Mouse (Mus musculus) kidney, adult 18-20 months (tissue): ENCODE results near the gene Bag5.
A peak's percentile ranks its signal among the peaks of the same experiment; 100 is the strongest.
"Not testable (repeated sequence)": the region's sequence is repeated elsewhere in the genome, so short reads cannot be mapped to it uniquely, and the experiment has no call there.

Source experiments
- DNase-seq: peaks from one replicate; pipeline ENCODE4 v3.0.0; 2021

Bag5 gene

DNA sequence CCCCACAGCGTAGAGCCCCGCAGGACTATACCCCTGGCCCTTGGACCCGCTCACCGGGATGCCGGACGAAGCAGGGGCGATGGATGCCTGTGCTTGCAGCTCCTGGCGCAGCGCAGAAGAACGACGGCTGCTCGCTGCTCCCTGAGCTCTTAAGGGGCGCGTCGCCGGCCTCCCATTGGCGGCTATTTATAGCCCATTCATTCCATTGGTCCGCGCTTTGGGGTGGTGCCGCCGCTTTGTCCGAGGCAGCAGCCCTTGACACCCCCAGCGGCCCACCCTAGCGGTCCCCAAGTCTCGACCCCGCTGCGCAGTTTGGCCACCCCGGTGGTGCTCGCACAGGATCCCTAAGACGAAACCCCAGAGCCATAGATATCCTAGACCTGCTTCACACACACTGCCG lies 40.9 kb downstream of the Bag5 start, which contains the start of gene Ckb:
Gene Ckb (minus strand): TSS at position 163 of the 400 bp plus-strand sequence.
- peak; percentile 74 for DNase-seq

DNA sequence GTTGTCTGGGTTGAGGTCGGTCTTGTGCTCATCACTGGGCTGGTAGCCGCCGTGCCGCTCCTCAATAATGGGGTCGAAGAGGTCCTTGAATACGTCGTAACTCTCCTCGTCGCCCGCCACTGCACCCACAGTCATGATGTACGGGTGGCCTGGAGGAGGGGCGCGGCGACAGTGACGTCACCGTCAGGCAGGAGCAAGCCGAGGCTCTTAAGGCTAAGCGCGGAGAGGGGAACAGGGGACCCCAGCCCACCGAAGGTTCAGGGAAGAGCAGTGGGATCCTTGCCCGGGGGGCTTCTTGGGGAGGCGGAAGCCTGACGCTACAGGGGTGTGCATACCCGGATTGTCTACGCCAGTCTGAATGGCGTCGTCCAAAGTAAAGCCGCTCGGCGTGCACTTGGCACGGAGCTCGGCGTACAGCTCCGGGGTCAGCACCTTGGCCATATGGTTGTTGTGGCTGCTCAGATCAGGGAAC lies 41.6 kb downstream of the Bag5 start:
- peak; percentile 59 for DNase-seq

DNA sequence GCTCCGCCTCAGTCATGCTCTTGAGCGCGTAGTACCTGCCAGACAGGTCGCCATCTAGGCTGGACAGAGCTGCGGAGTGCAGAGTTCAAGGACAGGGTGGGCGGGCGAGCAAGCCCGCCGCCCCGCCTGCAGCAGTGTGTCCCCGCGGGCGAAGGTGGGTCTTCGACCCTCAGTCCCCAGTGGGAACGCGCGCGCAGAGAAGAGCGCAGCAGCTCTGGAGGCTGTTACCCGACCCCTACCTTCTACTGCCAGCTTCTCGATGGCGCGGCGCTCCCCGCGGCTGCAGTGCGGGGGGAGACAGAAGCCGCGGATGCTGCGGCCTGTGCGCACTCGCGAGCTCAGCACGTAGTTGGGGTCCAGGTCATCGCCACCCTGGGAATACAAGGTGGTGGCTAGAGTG lies 42.1 kb downstream of the Bag5 start:
- no peak for DNase-seq

DNA sequence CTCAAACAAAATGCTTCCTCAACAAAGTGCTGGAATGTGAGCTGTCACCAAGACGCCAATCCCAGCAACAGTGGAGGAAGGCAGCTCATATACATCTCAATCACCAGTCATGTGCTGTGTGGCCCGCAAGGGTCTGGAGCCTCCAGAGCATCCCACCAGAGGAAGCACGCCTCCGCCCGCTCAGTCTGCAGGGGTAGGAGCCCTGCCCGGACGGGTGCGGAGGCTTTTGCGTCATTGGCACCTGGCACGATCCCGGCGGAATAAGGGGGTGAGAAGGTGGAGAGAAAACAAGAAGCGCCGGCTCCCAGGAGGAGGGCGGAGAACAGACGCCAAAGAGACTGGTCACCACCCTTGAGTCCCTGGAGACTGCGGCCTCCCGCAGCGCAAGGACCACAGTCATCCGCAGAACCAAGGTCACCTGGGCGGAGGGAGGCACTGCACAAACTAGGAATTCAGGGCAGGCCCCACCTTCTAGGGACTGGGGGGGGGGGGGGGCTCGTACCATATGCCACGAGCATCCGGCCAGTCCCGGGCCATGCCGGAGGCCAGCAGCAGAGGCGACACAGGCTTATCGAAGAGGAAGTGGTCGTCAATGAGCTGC lies 42.6 kb downstream of the Bag5 start:
- peak; percentile 43 for DNase-seq

DNA sequence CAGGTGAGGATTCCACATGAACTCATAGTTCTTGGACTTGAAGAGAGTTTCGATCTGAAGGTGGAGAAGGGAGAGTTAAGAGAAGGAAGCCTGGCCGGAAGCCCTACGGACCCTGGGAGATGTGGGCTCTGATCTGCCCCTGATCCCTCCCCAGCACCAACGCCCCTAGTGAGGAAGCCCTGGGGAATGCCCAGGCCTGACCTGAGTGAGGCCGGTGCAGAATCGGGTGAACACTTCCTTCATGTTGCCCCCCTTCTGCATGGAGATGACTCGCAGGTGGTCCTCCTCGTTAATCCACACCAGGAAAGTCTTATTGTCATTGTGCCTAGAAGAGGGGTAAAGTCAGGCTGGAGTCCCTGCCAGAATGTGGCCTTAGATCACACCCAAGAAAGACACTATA lies 43.1 kb downstream of the Bag5 start:
- DNase-seq, result no peak

DNA sequence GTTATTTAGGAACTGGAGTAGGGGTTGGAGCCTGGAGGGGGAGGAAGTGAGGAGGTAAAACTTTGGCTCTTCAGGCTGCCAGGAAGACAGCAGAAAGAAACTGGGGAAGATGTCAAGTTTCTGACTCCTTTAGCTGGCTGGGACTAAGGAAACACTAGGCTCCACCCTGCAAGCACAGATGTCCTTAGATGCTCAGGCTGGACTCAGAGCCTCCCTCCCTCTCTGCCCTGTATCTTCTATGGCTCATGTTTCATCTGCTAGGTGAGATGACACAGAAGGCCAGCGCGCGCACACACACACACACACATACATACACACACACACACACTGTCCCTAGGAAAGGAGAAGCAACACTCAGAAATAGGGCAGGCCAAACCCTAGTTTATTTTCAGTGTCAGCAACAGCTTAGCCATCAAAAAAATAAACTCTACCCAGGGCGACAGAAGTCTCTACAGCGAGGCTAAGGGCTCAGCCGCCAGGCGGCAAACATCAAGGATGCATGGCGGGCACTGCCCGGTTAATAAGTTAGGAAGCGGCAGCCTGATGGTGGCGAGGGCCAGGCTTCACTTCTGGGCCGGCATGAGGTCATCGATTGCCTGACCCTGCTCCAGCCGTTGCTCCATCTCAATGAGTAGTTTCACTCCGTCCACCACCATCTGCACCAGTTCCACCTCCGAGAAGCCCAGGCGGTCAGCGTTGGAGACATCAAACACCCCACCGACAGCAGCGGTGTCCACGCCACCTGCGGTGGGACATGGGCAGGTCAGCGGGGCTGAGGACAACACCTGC lies 43.9 kb downstream of the Bag5 start:
- no peak for DNase-seq

DNA sequence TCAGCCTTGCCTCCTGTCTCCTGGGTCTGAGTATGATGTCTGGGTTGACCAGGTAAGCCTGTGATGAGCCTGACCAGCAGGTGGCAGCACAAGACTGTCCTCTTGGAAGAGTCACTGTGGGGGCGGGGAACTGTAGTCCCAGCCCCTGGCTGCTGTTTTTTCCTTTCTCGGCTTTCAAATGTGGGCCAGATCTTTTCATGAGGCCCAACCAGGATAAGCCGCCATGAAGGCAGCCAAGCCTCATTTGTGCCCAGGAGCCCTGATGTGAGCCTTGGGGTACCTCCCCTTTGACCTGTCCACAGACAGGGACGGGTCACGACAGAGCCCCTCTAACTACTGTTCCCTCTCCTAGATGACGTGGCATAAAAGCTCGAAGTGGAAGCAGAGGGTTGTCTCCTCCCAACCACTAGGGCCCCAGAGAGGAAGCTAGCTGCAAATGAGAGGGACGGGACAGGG lies 44.6 kb downstream of the Bag5 start:
- DNase-seq, result peak; percentile 96

DNA sequence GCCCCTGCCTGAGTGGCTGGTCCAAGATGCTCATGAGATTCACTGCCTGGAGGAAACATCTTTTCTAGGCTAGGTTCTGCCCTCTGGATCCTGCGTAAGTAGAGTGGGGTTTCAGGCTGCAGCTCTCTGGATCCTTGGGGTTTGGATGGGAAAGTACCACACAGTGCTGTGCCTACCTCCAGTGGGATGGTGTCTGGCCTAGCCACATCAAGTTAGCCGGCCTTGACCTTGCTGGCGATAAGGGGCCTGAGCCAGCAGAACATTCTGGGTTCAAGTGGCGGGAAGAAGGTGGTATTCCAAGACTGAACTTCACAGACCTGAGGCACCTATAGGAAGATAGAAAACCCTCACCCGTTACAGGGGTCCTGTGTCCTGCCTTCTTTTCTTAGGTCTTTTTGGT lies 45.6 kb downstream of the Bag5 start:
- DNase-seq, result no peak

DNA sequence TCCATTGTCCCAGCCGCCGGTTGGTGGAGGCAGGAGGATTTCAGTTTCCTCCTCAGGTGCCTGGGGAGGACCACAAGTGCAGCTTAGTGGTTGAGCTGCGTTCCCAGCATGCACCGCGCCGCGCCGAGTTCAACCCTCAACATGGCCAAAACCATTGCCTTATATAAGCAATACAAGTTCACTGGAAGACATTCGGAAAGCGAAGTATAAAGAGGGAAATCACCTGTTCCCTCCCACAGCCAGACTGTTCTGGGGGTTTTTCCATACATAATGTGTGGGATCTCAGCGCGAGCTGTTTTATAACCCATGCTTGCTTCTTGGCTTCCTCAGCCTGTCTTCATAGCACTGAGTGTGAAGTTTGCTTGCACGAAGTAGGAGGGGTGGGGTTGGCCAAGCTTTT lies 46.7 kb downstream of the Bag5 start:
- no peak for DNase-seq

DNA sequence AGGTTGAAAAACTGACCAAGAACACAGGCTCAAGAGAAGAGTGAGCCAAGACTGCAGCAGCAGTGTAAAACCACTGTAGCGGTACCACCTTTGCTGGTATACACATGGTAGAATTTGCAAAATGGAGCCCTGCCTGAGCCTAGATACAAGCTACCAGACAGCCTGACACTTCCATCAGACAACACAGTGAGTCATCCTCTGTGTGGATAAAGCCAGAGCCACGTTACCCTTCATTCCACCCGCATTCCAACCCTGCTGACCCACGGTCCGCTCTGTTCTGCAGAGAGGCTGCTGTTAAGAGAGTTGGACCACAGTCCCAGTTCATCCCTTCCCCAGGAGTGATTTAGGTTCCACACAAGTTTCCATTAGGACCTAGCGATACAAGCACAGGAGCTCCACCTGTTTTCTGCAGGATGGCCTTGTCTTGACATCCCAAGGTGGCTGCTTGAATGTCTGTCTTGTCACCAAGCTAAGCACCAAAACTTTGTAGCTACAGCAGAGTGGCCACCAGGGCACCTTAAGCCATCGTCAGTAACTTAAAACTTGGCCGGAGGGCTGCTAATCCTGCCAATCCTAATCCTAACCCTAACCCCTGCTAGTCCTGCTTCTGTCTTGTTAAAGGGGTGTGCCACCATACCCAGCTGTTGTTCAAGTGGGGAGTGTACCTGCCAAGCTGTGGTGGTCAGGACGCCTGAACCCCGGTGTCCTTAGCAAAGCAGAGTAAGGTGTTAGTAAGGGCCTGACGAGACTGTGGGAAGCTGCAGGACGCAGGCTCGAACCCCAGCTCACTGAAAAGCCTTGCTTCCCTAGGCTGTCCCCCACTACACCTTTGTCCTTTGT lies 47.8 kb downstream of the Bag5 start:
- no peak for DNase-seq

DNA sequence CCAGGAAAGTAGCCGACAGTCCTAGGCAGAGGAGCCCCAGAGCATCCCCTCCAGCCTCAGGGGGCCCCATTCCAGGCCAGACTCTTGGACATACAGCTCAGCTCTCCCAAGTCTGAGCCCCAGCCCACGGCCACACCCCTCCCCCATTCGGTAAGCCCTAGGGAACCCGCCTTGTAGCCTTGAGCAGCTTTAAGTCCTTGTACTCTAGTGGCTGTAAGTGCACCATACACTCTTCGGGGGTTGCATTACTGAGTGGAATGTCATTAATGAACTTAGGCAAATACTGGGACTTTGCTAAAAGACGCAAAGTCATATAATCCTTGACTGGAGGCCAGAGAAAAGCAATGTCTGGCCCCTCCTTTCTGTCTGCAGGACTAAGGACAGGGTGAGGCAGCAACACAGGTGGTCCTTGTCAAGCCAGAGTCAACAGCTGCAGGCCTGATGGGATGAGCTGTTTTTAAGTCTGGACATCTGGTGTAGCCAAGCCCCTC lies 48.9 kb downstream of the Bag5 start:
- DNase-seq, result no peak

DNA sequence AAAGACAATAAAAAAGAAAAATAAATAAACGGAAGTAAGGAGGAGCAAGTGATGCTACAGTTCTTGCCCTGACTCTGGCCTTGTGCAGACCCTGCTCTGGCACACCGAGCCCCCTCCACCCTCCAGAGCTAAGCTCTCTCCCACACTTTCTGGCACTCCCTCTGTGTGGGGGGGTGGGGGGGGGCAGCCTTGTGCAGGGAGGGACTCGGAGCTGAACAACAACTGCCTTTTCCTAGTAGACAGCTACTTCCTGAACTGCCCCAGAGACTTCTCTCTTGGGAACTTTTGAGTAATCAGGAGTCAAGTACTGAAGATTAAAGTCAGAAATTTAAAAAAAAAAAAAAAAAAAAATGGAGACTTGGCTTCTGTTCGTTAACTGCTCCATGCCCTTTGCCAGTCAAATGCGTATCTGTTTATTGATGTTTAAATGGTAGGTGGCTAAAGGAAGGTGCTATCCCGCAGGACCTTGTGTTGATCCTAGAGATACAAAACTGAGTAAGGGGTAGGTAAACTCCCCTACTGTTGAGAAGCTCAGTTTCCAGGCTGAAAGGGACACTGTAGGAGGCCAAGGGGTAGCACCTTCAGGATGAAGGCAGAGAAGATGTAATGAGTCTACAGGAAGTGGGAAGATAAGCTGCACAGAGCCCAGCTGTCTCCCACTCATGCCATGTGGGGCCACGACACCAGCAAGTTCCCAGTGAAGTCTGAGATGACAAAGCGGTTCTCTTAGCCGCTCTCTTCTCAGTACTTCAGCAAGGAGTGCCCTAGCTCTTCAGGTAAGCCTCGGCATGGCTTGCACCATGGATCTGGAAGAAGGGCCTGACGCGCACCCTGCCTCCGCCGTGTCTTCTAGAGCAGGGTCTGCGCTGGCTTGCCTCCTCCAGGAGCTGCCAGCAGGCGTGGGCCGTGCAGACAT lies 49.6 kb downstream of the Bag5 start:
- no peak for DNase-seq

DNA sequence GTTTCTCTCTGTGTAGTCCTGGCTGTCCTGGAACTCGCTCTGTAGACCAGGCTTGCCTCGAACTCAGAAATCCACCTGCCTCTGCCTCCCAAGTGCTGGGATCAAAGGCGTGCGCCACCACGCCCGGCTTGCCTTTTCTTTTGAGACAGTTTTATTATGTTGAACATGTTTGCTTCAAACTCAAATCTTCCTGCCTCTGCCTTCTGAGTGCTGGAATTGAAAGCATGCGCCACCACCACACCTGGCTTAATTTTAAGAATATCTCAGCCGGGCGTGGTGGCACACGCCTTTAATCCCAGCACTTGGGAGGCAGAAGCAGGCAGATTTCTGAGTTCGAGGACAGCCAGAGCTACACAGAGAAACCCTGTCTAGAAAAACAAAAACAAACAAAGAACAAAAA lies 51.5 kb downstream of the Bag5 start:
- not testable (repeated sequence) for DNase-seq

DNA sequence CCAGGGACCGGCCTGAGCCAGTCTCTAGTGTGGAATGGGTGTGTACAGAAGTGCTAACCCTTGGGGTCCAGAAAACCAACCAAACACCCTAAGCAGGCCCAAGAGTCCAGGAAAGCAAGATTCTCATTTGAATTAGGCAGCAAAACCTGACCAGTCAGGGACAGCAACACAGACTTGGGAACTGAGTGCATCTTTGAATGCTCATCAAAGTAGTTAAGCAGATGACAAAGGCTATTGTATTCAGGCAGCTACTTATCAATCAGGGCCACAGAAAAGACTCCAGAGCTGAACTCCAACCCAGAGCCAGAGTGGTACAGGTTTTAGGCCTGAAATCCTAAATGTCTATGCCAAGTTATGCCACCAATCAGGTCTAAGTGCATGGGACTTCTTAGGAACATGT lies 52.4 kb downstream of the Bag5 start:
- DNase-seq, result no peak
